Mouse (Mus musculus) kidney, embryonic 16.5 days (tissue): ENCODE results near the gene Trmt1. TPM values are rescaled to one million over a fixed set of nuclear protein-coding genes. Genes with fewer than 3 reads are reported as not detected.

Source experiments
- ATAC-seq: fragments of 200-750 bp; cut with Nextera tagmentation; 2 replicates; pipeline ENCODE4 v1.8.0; 2017; ENCODE audit warnings: moderate TSS enrichment; ENCODE audit not compliant: low FRiP score, low TSS enrichment
- H3K27ac ChIP-seq: fragments of 300-500 bp; sonication (generic); 2 replicates; pipeline ENCODE4 v1.5.1; 2014; ENCODE audit warnings: low read length
- H3K27me3 ChIP-seq: fragments of 300-500 bp; sonication (generic); 2 replicates; pipeline ENCODE4 v1.6.1; 2014; ENCODE audit warnings: low read length, control low read depth, mixed read lengths; ENCODE audit not compliant: insufficient read depth
- H3K36me3 ChIP-seq: fragments of 300-500 bp; sonication (generic); 2 replicates; pipeline ENCODE4 v1.6.1; 2014; ENCODE audit warnings: low read length, control low read depth, mixed read lengths; ENCODE audit not compliant: insufficient read depth
- H3K4me1 ChIP-seq: fragments of 300-500 bp; sonication (generic); 2 replicates; pipeline ENCODE4 v1.6.1; 2014; ENCODE audit warnings: low read length, control low read depth, mixed read lengths; ENCODE audit not compliant: insufficient read depth
- H3K4me2 ChIP-seq: fragments of 300-500 bp; sonication (generic); replicated peaks from 2 replicates; pipeline ENCODE4 v1.6.1; 2014; ENCODE audit warnings: low read depth, low read length
- H3K4me3 ChIP-seq: fragments of 300-500 bp; sonication (generic); 2 replicates; pipeline ENCODE4 v1.5.1; 2014; ENCODE audit warnings: mild to moderate bottlenecking, low read length
- H3K9ac ChIP-seq: fragments of 300-500 bp; sonication (generic); replicated peaks from 2 replicates; pipeline ENCODE4 v1.6.1; 2014; ENCODE audit warnings: low read length
- H3K9me3 ChIP-seq: fragments of 300-500 bp; sonication (generic); 2 replicates; pipeline ENCODE4 v1.6.1; 2016; ENCODE audit warnings: low read length, control low read depth
- WGBS: fragments of 180-500 bp; shearing (Covaris S2); extraction: QIAGEN DNeasy Blood & Tissue Kit; methylation state at CpG from one replicate; pipeline ENCODE4 v1.1.7; 2014; 5-methylcytosine and 5-hydroxymethylcytosine counted together
- polyA plus RNA-seq: library from polyadenylated mRNA; unstranded; fragments of >200 nt; fragmentation: Nextera tagmentation; extraction: Ambion mirVana; gene quantifications from 2 replicates; pipeline ENCODE4 v1.2.1, GENCODE M21; 2015

Gene Trmt1
- polyA plus RNA-seq, 1 experiment from 2014 or later = 81.5 TPM

DNA sequence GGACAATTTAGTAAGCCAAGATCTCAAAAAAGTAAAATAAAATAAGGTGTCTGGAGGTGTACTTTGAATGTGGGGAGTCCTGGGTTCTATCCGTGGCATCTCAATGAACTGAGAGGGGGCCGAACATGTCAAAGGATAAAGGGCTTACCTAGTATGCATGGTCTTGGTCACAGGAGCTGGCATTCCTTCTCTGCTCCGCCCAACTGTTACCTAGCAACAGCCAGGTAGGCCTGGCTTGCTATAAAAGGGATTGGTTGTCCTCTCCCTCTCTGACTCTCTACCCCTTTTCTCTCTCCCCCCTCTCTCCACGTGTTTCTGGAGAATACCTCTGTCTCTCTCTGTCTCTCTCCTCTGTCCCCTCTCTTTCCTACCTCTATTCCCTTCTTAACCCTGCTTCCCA is 28.4 kb upstream of the Trmt1 start:
- peaks cover 47% of the 10 kb centered on the region for H3K4me1 ChIP-seq
- no peak for ATAC-seq

DNA sequence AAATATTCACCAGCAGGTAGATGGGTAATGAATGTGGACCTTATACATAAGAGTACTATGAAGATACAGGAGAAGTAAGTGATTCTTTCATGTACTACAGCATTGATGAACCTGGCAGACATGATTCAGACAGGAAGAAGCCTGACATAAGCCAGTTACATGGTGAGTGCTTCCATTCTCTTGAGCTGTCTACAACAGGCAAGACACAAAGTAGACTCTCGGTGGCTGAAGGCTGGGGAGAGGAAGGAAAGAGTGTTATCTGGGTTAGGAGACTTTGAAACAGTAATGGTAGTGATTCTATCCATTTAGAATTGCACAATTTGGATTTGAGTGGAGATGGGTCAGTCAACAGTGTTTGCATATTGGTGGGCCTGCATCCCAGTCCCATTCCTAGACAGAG is 27.2 kb upstream of the Trmt1 start:
- H3K4me3 ChIP-seq = no peak overlapping the region
- H3K27me3 ChIP-seq = no peaks in the 10 kb centered on the region
- 86% methylated on average over 1 of the region's 1 CpGs for WGBS
- H3K4me1 ChIP-seq = peaks cover 53% of the 10 kb centered on the region
- ATAC-seq = no peak
- peak overlapping the region; percentile 97 for H3K27ac ChIP-seq
- no peaks in the 10 kb centered on the region for H3K36me3 ChIP-seq
- no peak overlapping the region for H3K9ac ChIP-seq
- peak overlapping the region; percentile 72; the same call in 1 of the 2 replicates for H3K4me2 ChIP-seq
- H3K9me3 ChIP-seq = no peaks in the 10 kb centered on the region

More for the DNA sequence above, 28.4 kb upstream of the Trmt1 start:
- Histone ChIP-seq H3K36me3 (no peaks in the 10 kb centered on the region), H3K4me3 (no peak overlapping the region), H3K27ac (peak overlapping the region; percentile 99), H3K27me3 (no peaks in the 10 kb centered on the region), H3K9ac (no peak overlapping the region), H3K9me3 (no peaks in the 10 kb centered on the region), H3K4me2 (0 out of 2 replicates have a peak overlapping the region, but pooled peaks have one; percentile 8)
- 47% methylated on average over 4 of the region's 4 CpGs for WGBS

DNA sequence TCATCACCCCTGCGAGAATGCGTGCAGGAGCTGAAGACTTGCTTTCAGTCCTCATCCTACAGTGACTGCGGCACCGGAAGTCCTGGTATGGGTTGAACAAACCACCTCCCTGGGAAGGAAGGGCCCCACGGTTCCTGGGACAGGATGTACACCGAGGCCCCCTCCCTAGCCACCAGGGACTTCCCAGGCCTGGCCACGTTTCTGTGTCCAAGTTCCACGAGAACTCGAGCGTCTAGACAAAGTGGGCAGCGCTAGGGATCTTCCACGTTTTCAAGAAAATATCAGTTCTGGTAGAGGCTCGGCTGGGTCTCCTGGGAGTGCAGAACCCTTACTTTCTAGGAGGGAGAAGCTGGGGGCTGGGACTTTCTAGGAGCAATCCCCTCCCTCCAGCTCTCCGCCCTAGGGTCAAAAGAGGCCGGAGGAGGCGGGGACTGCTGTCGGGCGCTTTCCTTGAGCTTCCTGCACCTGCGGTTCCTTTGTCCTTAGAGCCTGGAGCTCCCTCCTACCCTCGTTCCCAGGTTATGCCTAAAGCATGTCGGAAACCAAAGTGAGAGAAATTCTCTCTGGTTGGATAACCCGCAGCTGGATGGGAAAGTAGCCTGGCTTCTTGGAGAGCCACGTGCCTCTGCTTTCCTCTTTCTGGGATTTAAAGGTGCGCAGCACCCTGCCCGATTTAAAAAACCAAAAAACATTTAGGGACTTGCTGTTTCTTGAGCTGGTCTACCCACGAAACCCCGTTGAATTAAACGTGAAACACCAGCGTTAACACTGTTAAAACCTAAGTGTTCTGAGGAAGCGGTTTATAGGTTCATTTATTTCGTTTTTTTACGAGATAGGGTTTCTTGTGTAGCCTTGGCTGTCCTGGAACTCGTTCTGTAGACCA is 25.9 kb upstream of the Trmt1 start:
- under 1% methylated on average over 33 of the region's 33 CpGs for WGBS
- Histone ChIP-seq H3K4me1 (peaks cover 46% of the 10 kb centered on the region), H3K9ac (peak overlapping the region; percentile 74), H3K27me3 (no peaks in the 10 kb centered on the region), H3K4me3 (peak overlapping the region; percentile 80), H3K27ac (peak overlapping the region; percentile 97), H3K36me3 (no peaks in the 10 kb centered on the region), H3K9me3 (no peaks in the 10 kb centered on the region), H3K4me2 (peak overlapping the region; percentile 72)
- no peak for ATAC-seq

DNA sequence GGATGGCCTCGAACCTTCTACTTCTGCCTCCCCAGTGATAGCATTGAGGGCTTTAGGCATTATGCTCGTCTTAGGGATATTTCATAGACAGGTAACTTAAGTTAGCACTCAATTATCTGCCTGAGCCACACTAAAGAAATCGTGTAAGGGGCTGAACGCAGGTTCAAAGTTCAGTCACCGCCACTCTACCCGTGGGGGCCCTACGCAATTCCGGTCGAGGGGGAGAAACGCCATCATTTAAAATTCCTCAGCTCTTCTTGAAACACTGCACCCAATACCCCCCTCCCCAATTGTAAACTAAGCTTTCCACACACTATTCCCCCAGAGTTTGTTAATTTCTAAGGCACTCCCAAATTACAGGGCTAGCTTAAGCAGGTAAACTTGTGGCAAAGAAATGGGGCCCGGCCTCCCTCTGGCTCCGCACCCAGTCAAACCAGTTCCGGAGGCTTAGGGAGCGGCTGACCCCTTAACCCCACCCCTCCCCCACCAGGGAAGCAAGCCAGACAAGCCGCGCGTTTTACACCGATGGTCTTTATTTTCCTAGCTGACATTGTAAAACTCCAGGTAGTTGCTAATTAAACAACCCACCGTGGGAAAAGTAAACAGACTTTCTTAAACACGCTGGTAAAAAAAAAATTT is 25.2 kb upstream of the Trmt1 start:
- peaks cover 44% of the 10 kb centered on the region for H3K4me1 ChIP-seq
- no peaks in the 10 kb centered on the region for H3K9me3 ChIP-seq
- H3K9ac ChIP-seq = peak overlapping the region; percentile 74
- H3K27ac ChIP-seq = peak overlapping the region; percentile 97
- ATAC-seq = no peak
- H3K4me2 ChIP-seq = peak overlapping the region; percentile 72
- H3K36me3 ChIP-seq = no peaks in the 10 kb centered on the region
- H3K27me3 ChIP-seq = no peaks in the 10 kb centered on the region
- H3K4me3 ChIP-seq = peak overlapping the region; percentile 80
- under 1% methylated on average over 20 of the region's 20 CpGs for WGBS

DNA sequence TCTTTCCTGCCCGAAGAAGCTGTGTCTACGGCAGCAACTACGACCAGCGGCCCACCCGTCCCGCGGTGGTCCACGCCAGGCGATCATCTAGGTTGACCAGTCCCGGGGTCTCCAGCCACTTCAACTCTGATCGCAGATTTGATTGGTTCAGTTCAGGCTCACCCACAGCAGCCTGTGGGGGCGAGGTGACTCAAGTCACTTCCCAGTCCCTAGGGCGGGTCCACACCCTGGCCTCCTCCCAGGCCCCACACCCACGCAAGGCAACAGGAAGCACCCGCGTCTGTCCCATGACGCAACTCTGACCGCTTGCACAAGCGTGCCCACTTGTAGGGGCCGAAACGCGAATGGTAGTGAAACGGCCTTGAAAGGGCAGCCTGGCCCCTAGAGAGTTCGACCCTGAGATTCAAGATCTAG is 24.6 kb upstream of the Trmt1 start:
- H3K4me2 ChIP-seq = peak overlapping the region; percentile 72
- peak overlapping the region; percentile 97 for H3K27ac ChIP-seq
- H3K4me3 ChIP-seq = peak overlapping the region; percentile 80
- peak; percentile 19; the same call in 1 of the 2 replicates for ATAC-seq
- under 1% methylated on average over 24 of the region's 24 CpGs for WGBS
- H3K9ac ChIP-seq = peak overlapping the region; percentile 74
- no peaks in the 10 kb centered on the region for H3K36me3 ChIP-seq
- H3K4me1 ChIP-seq = peaks cover 44% of the 10 kb centered on the region
- H3K27me3 ChIP-seq = no peaks in the 10 kb centered on the region
- H3K9me3 ChIP-seq = no peaks in the 10 kb centered on the region

- H3K9me3 ChIP-seq = no peaks in the 10 kb centered on the region
- H3K4me2 ChIP-seq = peak overlapping the region; percentile 72
- peak overlapping the region; percentile 74 for H3K9ac ChIP-seq
- H3K4me1 ChIP-seq = peaks cover 38% of the 10 kb centered on the region
- H3K36me3 ChIP-seq = no peaks in the 10 kb centered on the region
- peak overlapping the region; percentile 97 for H3K27ac ChIP-seq
- H3K27me3 ChIP-seq = no peaks in the 10 kb centered on the region
- ATAC-seq = no peak
- under 1% methylated on average over 61 of the region's 61 CpGs for WGBS
- peak overlapping the region; percentile 80 for H3K4me3 ChIP-seq
Observed at GRCm38 (mm10) chr8:84661961-84662571, 24.0 kb upstream of the Trmt1 start.

- peak; percentile 74 for ATAC-seq
- peak within 1 kb of the TSS; percentile 74 for H3K9ac ChIP-seq
- H3K9me3 ChIP-seq = no peaks in the 10 kb centered on the region
- H3K27me3 ChIP-seq = no peaks in the 10 kb centered on the region
- peak within 1 kb of the TSS; percentile 72 for H3K4me2 ChIP-seq
- WGBS = under 1% methylated on average over 27 of the region's 27 CpGs
- no peaks in the 10 kb centered on the region for H3K36me3 ChIP-seq
- H3K27ac ChIP-seq = peak within 1 kb of the TSS; percentile 97
- peak within 1 kb of the TSS; percentile 80 for H3K4me3 ChIP-seq
- H3K4me1 ChIP-seq = peaks cover 32% of the 10 kb centered on the region
Observed at GRCm38 (mm10) chr8:84662581-84663065, 23.5 kb upstream of the Trmt1 start, which contains the start of gene Ier2. TSS of gene Ier2 (minus strand) at chr8:84662852.

DNA sequence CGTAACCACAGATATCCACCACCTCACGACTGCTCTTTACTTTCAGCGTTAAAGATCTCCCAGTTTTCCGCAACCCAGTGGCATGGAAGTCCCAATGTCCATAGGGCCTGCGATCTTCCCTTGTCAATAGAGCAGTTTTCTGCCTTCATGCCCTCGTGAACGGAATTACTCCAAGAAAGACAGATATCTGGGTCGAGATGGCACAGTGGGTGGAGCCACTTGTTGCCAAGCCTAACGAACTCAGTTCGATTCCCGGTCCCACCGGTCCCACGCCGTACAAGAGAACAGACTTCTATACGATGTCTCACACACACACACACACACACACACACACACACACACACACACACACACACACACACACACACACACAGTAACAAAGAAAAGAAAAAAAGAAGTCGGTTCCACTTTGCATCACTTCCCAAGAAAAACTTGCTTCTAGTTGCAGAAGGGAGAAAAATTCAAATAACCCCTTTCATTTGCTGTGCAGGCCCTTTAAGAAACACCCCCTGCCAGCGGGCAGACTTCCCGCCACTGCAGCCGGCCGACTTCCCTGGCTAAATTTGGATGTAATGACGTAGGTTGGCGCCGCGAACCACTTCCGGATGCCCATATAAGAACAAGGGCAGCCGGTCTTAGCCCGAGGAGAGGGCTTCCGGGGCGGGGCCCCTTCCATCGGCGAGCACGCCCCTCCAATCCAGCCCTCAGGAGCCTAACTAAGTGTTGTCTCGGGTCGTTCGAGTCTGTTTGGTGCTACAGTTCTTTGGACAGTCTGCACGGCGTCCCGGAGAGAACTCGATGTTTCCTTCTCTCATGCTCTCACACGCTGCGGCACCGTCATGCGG is 22.4 kb upstream of the Trmt1 start:
- Histone ChIP-seq H3K4me1 (peaks cover 26% of the 10 kb centered on the region), H3K27me3 (no peaks in the 10 kb centered on the region), H3K4me2 (peak overlapping the region; percentile 72), H3K36me3 (0 out of 2 replicates have a peak, but pooled peaks cover 5% of the 10 kb centered on the region), H3K4me3 (peak overlapping the region; percentile 80), H3K9me3 (no peaks in the 10 kb centered on the region), H3K9ac (peak overlapping the region; percentile 82), H3K27ac (peak overlapping the region; percentile 97)
- WGBS = 3% methylated on average over 43 of the region's 43 CpGs
- ATAC-seq = peak; percentile 85
